Mouse (Mus musculus) embryonic stem cell, embryonic (primary cell): ENCODE results near the gene Parp16.
"Not testable (repeated sequence)": the region's sequence is repeated elsewhere in the genome, so short reads cannot be mapped to it uniquely, and the experiment has no call there.

Source experiments
- CTCF ChIA-PET, 4 experiments: fragments of 300-600 bp in 2 of 4; fragments of 350-600 bp in 2 of 4; sonication (Branson Sonifier 250); formaldehyde crosslinking; loops; one replicate each; lab custom pipeline; 2022; ENCODE audit warnings: inconsistent platforms in 2 of 4; lab: Charles Lee
- POLR2A ChIA-PET, 4 experiments: fragments of 300-600 bp in 2 of 4; fragments of 350-600 bp in 2 of 4; sonication (Branson Sonifier 250); formaldehyde crosslinking; loops; one replicate each; lab custom pipeline; 2022; ENCODE audit warnings: antibody characterized with exemption in 4 of 4, inconsistent platforms in 1 of 4; lab: Charles Lee

The Parp16 gene

DNA sequence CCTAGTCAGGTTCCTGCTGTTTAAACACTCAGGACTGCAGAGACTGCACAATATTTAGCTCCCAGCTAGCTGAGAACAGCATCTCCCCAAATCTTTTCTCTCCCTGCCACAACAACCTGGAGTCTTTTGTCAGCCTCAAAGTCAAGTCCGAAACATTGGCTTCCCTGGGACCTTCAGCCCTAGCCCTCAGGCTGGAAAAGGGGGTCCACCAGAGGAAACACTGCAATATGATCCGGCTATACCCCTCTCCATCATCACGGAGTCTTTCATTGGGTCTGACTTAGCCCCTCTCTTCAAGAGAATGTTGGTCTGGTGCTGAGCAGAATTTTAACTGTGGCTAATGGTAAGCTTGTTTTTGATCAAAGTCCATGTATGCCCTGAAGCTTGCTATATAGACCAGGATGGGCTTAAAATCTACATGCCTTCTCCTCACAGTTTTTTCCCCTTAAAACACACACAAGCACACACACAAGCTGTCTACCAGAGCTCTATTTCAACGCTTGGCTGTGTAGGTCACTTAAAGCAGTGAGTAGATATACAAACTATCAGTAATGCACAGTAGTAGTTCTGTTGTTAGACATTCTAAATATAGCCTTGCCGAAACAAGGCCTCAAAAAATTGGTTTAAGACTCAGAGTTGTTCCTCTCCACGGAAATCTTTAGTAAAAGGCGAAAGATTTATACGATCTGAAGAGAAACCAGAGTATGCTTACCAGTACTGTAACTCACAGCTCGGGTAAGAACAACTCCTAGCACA, 1.0 kb downstream of the Parp16 start:
- ChIA-PET POLR2A (interaction anchor here (0.6 to 10.5 kb wide), 184 partner anchors 9 to 1270 kb away, joined by 3 to 251 read pairs (median 5); partner anchors contain the start of genes Dpp8 (in 3 of the 4), Hacd3 (in 2 of the 4), Igdcc3 (in 2 of the 4) and Mtfmt (in 2 of the 4)), CTCF (interaction anchor here (0.5 to 2.8 kb wide), 13 partner anchors 12 to 403 kb away, joined by 3 to 15 read pairs (median 4); no protein-coding TSS in a partner anchor)

DNA sequence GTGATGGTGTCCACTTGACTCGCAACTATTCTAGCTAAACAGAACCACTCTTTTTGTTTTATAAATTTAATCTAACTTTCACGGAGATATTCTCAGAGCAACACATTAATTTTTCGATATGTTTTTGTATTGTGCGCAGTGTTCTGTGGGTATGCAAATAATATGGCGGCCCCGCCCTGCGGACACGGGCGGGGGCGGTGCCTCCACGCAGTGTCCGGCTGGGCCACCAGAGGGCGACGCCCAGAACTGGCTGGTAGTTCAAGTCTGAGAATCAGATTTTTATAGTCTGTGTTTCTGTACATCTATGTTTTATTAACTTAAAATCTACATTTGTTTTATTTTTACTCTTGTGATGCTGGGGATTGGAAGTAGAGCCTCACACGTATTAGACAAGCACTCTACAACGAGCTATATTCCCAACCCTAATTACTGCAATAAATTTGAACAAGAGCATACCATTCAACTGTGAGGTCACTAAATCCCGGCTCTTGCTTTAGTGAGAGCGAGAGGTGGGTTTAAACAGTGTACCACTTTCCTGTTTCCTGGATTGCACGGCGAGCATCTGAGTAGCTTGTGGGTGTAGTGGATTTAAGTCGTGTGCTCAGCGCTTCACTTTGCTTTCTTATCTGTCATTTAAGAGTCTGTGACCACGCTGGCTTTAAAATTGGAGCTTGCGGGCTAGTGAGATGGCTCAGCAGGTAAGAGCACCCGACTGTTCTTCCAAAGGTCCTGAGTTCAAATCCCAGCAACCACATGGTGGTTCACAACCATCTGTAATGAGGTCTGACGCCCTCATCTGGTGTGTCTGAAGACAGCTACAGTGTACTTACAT, 1.8 kb downstream of the Parp16 start:
- POLR2A ChIA-PET = interaction anchor here (0.6 to 10.5 kb wide), 141 partner anchors 8 to 1312 kb away, joined by 3 to 251 read pairs (median 6); partner anchors contain the start of genes Hacd3 (in 2 of the 4), Igdcc3 (in 2 of the 4), Mtfmt (in 2 of the 4) and Cilp (in 1 of the 4)
- CTCF ChIA-PET = interaction anchor here (0.6 to 2.8 kb wide), 14 partner anchors 9 to 88 kb away, joined by 3 to 15 read pairs (median 4); no protein-coding TSS in a partner anchor

DNA sequence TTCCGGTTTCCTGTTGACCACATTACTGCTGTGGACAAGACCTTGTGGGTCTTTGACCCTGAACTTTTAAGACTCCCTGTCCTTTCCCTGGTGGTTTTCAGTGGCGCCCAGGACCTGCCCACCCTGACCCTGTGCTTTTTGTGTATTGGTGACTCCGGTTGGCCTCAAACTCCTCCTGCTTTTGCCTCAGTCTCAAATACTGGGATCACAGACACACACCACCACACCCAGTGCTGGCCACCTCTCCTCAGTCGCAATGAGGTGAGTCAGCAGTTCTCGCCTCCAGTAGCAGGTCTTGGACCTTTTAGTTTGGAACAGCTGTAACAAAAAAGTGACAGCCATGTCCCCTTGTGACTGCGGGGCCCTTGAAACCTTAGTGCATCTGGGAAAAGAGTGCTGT, 2.7 kb downstream of the Parp16 start:
- POLR2A ChIA-PET = interaction anchor here in 3 of 4 experiments (0.5 to 10.5 kb wide), 56 partner anchors 9 to 1318 kb away, joined by 3 to 251 read pairs (median 11); partner anchors contain the start of genes Hacd3 (in 2 of the 3), Igdcc3 (in 2 of the 3), Cilp (in 1 of the 3) and Mtfmt (in 1 of the 3)
- CTCF ChIA-PET = interaction anchor here in 3 of 4 experiments (0.6 to 2.8 kb wide), 8 partner anchors 15 to 87 kb away, joined by 3 to 15 read pairs (median 4); no protein-coding TSS in a partner anchor

DNA sequence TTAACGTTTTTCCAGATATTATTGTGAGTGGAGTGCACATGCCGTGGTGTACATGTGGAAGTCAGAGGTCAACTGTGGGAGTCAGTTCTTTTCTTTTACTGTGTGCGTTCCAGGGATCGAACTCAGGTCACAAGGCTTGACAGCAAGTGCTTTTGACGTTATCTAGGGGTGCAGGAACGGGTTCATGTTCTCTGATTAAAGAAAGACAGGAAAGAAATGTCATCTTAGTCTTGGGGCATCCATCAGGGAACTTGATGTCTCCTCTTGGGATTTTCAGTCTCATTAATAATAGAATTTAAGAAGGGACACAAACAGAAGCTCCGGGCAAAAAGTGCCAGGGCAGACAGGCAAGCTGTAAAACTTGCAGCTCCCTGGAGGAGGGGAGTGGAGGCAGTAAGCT, 4.6 kb downstream of the Parp16 start:
- ChIA-PET POLR2A (interaction anchor here in 3 of 4 experiments (0.6 to 10.5 kb wide), 29 partner anchors 7 to 693 kb away, joined by 3 to 251 read pairs (median 5); partner anchors contain the start of genes Hacd3 (in 1 of the 3) and Mtfmt (in 1 of the 3)), CTCF (interaction anchor here in 2 of 4 experiments (0.9 to 1.5 kb wide), 3 partner anchors 9 to 30 kb away, joined by 3 to 4 read pairs (median 3); no protein-coding TSS in a partner anchor)

DNA sequence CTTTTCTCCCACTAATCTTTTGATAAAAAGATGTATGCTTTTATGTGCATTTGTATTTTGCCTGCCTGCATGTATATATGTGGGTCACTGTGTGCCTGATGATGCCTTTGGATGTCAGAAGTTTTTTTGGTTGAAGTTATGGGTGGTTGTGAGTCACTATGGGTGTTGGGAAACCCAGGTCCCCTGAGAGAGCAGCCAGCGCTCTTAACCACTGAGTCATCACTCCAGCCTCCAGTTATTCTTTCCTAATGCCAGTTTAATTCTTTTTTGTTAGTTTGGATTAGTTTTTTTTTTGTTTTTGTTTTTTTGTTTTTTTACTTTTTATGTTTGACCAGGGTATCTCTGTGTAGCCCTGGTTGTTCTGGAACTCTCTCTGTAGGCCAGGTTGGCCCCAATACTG, 5.5 kb downstream of the Parp16 start:
- ChIA-PET POLR2A (interaction anchor here in 3 of 4 experiments (0.5 to 10.5 kb wide), 17 partner anchors 6 to 235 kb away, joined by 3 to 238 read pairs (median 5); partner anchors contain the start of genes Hacd3 (in 1 of the 3) and Mtfmt (in 1 of the 3)), CTCF (interaction anchor here in 1 of 4 experiments (0.9 kb wide), 1 partner anchor 29 kb away, joined by 3 read pairs; no protein-coding TSS in a partner anchor)

DNA sequence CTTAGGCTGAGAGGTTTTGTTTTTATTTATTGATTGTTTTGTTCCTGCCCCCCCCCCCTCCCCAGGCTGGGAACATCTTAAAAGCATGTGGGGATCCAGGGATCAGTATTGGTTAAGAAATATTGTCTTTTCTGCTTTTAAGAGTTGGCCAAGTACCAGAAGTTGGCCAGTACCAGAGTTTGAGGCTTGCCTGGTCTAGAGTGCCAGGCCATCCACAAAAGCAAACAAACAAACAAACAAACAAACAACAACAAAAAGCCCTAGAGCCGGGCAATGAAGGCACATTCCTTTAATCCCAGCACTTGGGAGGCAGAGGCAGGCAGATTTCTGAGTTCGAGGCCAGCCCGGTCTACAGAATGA, 5.8 kb downstream of the Parp16 start:
- POLR2A ChIA-PET = interaction anchor here (0.6 to 2.0 kb wide), 27 partner anchors 9 to 1315 kb away, joined by 3 to 35 read pairs (median 3); partner anchors contain the start of genes Dennd4a (in 1 of the 4) and Mtfmt (in 1 of the 4)
- CTCF ChIA-PET = no interaction called here

DNA sequence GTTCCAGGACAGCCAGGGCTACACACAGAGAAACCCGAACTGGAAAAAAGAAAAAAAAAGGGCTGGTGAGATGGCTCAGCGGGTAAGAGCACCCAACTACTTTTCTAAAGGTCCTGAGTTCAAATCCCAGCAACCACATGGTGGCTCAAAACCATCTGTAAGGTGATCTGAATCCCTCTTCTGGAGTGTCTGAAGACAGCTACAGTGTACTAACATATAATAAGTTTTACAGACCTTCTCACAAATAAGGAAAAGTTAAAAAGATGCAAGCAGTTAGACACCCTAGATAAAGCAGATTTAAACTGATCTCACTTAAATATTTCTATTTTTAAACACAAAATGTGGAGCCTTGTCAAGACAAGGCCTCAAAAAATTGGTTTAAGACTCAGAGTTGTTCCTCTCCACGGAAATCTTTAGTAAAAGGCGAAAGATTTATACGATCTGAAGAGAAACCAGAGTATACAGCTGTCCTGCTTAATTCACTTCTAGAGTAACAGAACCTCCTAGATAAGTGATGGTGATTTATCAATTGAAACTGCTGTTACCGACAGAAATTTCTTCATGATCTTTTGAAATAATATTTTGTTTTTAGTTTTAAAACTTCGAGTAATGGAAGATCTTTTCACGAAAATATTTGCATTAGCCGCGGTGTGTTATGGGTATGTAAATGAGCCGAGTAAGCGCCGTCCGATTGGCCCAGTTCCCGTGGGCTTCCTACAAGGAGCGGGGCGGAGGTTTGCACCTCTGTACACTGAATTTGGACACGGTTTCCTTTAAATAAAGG, 6.4 kb downstream of the Parp16 start:
- CTCF ChIA-PET = no interaction called here

DNA sequence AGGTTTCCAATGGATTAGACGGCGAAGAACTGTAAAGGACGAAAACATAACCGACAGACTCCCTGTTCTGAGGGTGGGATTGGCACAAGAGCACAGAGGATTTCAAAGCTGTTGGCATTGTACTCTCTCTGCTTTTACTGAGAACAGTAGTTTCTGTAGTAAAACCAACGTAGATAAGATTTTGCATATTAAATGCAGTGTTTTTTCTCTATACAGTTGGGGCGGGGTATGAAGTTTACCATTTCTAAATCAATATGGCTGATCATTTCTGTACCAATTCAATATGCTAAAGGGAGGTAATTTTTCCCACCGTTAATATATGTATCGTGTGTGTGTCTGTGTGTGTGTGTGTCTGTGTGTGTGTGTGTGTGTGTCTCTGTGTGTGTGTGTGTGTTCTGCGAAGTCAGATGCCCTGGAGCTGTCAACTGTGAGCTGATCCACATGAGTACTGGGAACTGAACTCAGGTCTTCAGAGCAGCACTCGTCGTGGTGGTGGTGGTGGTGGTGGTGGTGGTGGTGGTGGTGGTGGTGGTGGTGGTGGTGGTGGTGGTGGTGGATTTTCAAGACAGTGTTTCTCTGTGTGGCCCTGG, 7.1 kb downstream of the Parp16 start:
- ChIA-PET CTCF (interaction anchor here in 2 of 4 experiments (0.6 to 0.7 kb wide), 2 partner anchors 24 to 92 kb away, joined by 6 to 14 read pairs; partner anchors contain the start of gene Clpx (in 1 of the 2)), POLR2A (interaction anchor here (0.5 to 2.0 kb wide), 42 partner anchors 8 to 396 kb away, joined by 3 to 35 read pairs (median 4); partner anchors contain the start of genes Mtfmt (in 1 of the 4) and Plekho2 (in 1 of the 4))

More for the DNA sequence above, 6.4 kb downstream of the Parp16 start:
- POLR2A ChIA-PET = interaction anchor here (0.5 to 2.0 kb wide), 46 partner anchors 8 to 1315 kb away, joined by 3 to 35 read pairs (median 3); partner anchors contain the start of genes Dennd4a (in 1 of the 4) and Mtfmt (in 1 of the 4)

DNA sequence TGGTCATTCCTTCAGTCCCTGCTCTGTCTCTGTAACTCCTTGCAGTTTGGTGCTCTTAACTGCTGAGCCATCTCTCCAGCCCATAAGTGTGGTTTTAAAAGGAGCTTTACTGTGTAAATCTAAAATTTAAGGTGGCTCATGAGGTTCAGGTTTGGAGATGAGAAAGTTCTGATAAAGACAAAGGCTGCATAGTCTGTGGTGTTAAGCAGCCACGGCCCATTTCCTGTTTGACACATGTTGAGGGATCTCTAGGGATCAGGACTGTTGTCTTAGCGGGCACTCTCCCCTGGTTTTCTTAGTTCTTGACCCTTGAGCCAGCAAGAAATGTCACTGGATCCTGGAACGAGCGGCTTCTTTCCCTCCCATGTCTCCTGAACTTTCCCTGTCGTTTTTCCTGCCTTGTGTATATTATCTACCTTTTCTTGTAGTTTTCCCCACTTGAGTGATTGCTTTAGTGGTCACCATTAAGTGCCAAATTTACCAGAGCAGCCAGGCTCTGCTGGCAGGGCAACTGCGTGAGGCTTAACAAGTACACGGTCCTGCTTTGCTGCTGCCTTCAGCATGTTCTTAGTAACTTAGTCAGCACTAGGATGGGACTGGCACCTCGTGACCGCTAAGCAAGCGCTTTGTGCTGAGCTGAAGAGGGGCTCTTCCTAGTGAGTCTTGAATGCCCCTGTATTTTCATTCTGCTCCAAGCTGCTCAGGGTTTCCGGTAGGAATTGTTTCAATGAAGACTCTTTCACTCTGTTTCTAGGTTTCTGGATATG, 10.1 kb downstream of the Parp16 start:
- ChIA-PET CTCF (interaction anchor here in 1 of 4 experiments (0.7 kb wide), 1 partner anchor 8 kb away, joined by 12 read pairs; no protein-coding TSS in a partner anchor), POLR2A (interaction anchor here in 3 of 4 experiments (0.6 to 8.1 kb wide), 14 partner anchors 9 to 230 kb away, joined by 3 to 157 read pairs (median 3); partner anchors contain the start of genes Parp16 (in 3 of the 3) and Mtfmt (in 1 of the 3))

DNA sequence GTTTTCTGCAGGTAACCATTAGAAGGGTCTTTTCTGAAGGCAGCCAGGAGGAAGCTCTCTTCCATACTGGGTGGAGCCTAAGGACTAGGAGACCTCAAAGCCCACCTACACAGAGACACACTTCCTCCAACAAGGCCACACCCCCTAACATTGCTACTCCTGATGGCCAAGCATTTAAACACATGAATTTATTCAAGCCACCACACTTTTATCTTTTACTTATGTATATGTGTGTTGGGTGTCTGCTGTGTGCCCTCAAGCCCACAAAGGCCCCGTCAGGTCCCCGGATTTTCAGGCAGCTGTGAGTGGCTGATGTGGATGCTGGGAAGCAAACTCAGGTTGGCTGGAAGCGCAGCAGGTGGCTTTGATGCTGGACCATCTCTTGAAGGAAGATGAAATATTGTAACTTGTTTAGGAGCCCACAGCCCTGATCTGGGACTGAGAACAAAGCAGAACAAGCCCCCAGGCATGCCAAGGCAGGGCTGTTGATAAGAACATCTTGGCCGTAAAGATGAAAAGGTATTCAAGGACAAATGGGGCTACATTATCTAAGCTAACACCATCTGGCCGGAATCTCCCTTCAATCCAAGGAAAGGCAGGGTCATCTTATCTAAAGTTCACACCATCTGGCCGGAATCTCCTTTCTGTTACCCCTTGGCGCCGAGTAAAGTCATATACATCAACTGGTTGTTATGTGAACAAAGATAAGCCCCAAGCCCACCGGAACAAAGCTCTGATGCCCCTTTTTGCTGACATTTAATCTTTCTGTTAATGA, 12.1 kb downstream of the Parp16 start:
- CTCF ChIA-PET = not testable (repeated sequence)
- POLR2A ChIA-PET = interaction anchor here in 3 of 4 experiments (1.1 to 8.1 kb wide), 6 partner anchors 7 to 75 kb away, joined by 3 to 157 read pairs (median 26); partner anchors contain the start of gene Parp16 (in 2 of the 3)

DNA sequence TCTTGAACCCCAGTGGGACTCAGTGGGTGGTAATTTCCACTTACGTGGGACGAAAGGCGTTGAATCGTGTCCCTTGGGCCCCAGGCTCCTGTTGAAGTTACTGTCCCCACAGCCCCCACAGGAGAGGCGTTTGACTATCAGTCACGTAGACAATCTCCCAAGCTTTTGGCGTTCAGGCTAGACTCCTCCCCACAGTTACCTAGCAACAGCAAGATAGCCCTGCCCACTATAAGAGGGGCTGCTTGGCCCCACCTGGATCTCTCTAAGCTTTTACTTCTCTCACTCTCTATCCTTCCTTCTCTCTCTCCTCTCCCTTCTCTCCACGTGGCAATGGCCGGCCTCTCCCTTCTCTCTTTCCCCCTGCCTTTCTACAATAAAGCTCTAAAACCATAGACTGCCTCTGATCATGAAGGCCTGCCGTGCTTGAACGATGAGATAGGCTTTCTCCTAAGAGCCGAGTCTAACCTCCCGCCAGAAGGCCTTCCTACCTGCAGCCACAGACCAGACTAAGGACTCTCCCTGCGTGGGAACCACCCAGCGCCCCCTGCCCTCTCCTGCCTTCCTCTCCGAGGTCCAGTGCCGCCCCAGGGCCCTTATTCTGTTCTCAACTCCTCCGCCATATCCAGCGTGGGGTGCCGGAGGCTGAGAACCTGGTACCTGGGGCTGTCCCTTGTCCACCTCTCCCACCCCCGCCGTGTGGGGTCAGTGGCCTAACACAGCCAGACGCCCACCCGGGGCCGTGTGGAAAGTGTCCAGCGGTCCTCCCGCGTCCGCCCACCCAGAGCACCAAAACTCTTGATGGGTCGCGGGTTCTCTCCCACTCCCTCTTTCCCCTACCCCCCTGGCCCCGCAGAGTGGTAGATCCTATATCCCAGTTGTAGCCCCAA, 13.4 kb downstream of the Parp16 start:
- CTCF ChIA-PET = interaction anchor here in 1 of 4 experiments (1.1 kb wide), 1 partner anchor 12 kb away, joined by 6 read pairs; no protein-coding TSS in a partner anchor
- POLR2A ChIA-PET = interaction anchor here (0.6 to 8.1 kb wide), 13 partner anchors 9 to 379 kb away, joined by 3 to 157 read pairs (median 4); partner anchors contain the start of genes Parp16 (in 2 of the 4) and Pif1 (in 1 of the 4)

DNA sequence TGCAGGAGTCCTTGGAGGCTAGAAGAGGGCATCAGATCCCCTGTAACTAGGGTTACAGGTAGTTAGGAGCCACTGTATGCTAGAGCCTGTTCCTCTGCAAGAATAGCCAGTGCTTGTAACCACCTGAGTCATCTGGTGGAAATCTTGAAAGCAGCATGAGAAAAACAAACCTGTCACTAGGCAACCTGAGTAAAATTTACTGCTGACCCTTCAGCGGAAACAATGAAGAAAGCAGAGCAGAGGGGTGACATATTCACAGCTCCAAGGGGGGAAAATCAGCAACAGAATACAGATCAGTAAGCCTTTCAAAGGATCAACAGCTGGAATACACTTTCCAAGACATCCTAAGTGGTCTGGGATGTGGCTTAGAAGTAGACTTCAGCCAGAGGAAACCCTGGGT, 16.4 kb downstream of the Parp16 start:
- POLR2A ChIA-PET = interaction anchor here in 3 of 4 experiments (0.8 to 16.2 kb wide), 7 partner anchors 7 to 16 kb away, joined by 3 to 238 read pairs (median 9); partner anchors contain the start of gene Parp16 (in 2 of the 3)

DNA sequence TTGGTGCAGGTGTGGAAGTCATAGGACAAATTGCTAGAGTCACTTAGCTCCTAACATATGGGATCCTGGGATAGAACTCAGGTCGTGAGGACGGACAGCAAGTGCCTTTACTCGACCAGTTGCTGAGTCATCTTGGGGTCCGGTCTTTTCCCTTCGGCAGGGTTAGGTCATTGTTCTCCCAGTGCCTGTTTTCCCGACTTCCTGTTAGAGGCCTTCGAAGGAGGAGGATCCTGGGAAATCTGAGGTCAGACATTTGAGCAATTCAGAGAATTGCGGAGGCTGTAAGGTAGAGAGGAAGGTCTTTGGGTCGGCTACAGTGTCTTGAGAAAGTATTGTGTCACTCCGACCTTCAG, 19.2 kb downstream of the Parp16 start:
- CTCF ChIA-PET = interaction anchor here (0.5 to 2.2 kb wide), 22 partner anchors 10 to 900 kb away, joined by 3 to 11 read pairs (median 5); no protein-coding TSS in a partner anchor
- POLR2A ChIA-PET = interaction anchor here (0.5 to 16.2 kb wide), 78 partner anchors 9 to 959 kb away, joined by 3 to 238 read pairs (median 4); partner anchors contain the start of genes Parp16 (in 3 of the 4), Mtfmt (in 2 of the 4), Pdcd7 (in 2 of the 4) and Plekho2 (in 2 of the 4)

More for the DNA sequence above, 16.4 kb downstream of the Parp16 start:
- CTCF ChIA-PET = no interaction called here
